Mouse (Mus musculus) hindbrain, embryonic 14.5 days (tissue): Measurements from ENCODE around the gene Rbp2. TPM values are rescaled to one million over a fixed set of nuclear protein-coding genes. Genes with fewer than 3 reads are reported as not detected.

ENCODE experiments used
- ATAC-seq: fragments of 200-750 bp; cut with Nextera tagmentation; 2 replicates; pipeline ENCODE4 v1.8.0; 2017; ENCODE audit warnings: moderate number of reproducible peaks, mild to moderate bottlenecking, moderate TSS enrichment, moderate library complexity; ENCODE audit not compliant: low FRiP score
- DNase-seq: peaks from one replicate; pipeline ENCODE4 v3.0.0-alpha.2; 2015; ENCODE audit warnings: low spot score
- H3K27ac ChIP-seq: fragments of 300-500 bp; sonication (generic); 2 replicates; pipeline ENCODE4 v1.5.1; 2014; ENCODE audit warnings: mild to moderate bottlenecking, moderate library complexity
- H3K27me3 ChIP-seq: fragments of 300-500 bp; sonication (generic); 2 replicates; pipeline ENCODE4 v1.6.1; 2014; ENCODE audit warnings: mild to moderate bottlenecking, low read length, mixed read lengths; ENCODE audit not compliant: control insufficient read depth, insufficient read depth
- H3K36me3 ChIP-seq: fragments of 300-500 bp; sonication (generic); replicated peaks from 2 replicates; pipeline ENCODE4 v1.6.1; 2014; ENCODE audit not compliant: control insufficient read depth, insufficient read depth
- H3K4me1 ChIP-seq: fragments of 300-500 bp; sonication (generic); replicated peaks from 2 replicates; pipeline ENCODE4 v1.6.1; 2014; ENCODE audit warnings: antibody characterized with exemption, low read length, mixed read lengths; ENCODE audit not compliant: control insufficient read depth, insufficient read depth
- H3K4me2 ChIP-seq: fragments of 300-500 bp; sonication (generic); replicated peaks from 2 replicates; pipeline ENCODE4 v1.6.1; 2014; ENCODE audit warnings: mild to moderate bottlenecking, moderate library complexity
- H3K4me3 ChIP-seq: fragments of 300-500 bp; sonication (generic); replicated peaks from 2 replicates; pipeline ENCODE4 v1.5.1; 2014; ENCODE audit warnings: mild to moderate bottlenecking, low read length
- H3K9ac ChIP-seq: fragments of 300-500 bp; sonication (generic); 2 replicates; pipeline ENCODE4 v1.6.1; 2014
- H3K9me3 ChIP-seq: fragments of 300-500 bp; sonication (generic); 2 replicates; pipeline ENCODE4 v1.6.1; 2016; ENCODE audit warnings: low read length; ENCODE audit not compliant: control insufficient read depth
- WGBS: fragments of 180-500 bp; shearing (Covaris S2); extraction: QIAGEN DNeasy Blood & Tissue Kit; methylation state at CpG from one replicate; pipeline ENCODE4 v1.1.7; 2014; 5-methylcytosine and 5-hydroxymethylcytosine counted together
- polyA plus RNA-seq: library from polyadenylated mRNA; unstranded; fragments of >200 nt; fragmentation: Nextera tagmentation; extraction: Ambion mirVana; gene quantifications from 2 replicates; pipeline ENCODE4 v1.2.1, GENCODE M21; 2014

The Rbp2 gene
- polyA plus RNA-seq, 1 experiment from 2014 or later = 1.8 TPM

DNA sequence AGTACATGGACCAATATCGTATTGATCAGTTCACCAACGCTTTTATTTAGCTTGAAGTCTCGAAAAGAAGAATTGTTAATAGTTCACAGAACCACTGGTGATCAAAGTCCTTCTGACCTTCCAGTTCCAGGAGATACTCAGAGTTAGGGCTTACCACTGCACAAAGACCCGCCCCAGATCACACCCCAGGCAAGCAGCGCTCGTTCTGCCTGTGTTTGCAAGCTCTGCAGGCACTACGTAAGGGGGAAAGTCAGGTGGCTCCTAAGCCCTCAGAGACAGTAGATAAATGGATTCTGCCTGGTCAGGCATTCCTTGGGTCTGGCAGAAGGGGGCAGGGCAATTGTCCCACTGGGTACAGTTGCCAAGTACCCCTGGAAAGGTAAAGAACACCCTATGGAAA is 895 bp upstream of the Rbp2 start:
- Histone ChIP-seq H3K27ac (no peak overlapping the region), H3K4me1 (no peaks in the 10 kb centered on the region), H3K9ac (no peak overlapping the region), H3K27me3 (no peaks in the 10 kb centered on the region), H3K4me2 (no peak overlapping the region), H3K4me3 (no peak overlapping the region), H3K36me3 (no peaks in the 10 kb centered on the region), H3K9me3 (no peaks in the 10 kb centered on the region)
- no peak for DNase-seq
- no peak for ATAC-seq
- WGBS = 87% methylated on average over 7 of the region's 7 CpGs

- no peak overlapping the region for H3K4me3 ChIP-seq
- no peaks in the 10 kb centered on the region for H3K27me3 ChIP-seq
- DNase-seq = no peak
- H3K4me2 ChIP-seq = no peak overlapping the region
- no peaks in the 10 kb centered on the region for H3K36me3 ChIP-seq
- no peak overlapping the region for H3K27ac ChIP-seq
- WGBS = 75% methylated on average over 6 of the region's 6 CpGs
- ATAC-seq = no peak
- no peaks in the 10 kb centered on the region for H3K9me3 ChIP-seq
- no peak overlapping the region for H3K9ac ChIP-seq
- H3K4me1 ChIP-seq = no peaks in the 10 kb centered on the region
These were observed 1.4 kb downstream of the Rbp2 start for GRCm38 (mm10) chr9:98487273-98487672.

- Histone ChIP-seq H3K4me2 (no peak overlapping the region), H3K36me3 (no peaks in the 10 kb centered on the region), H3K9me3 (no peaks in the 10 kb centered on the region), H3K27me3 (no peaks in the 10 kb centered on the region), H3K4me3 (no peak overlapping the region), H3K4me1 (no peaks in the 10 kb centered on the region), H3K9ac (no peak overlapping the region), H3K27ac (no peak overlapping the region)
- no peak for DNase-seq
- WGBS = 77% methylated on average over 4 of the region's 4 CpGs
- no peak for ATAC-seq
These were observed 3.6 kb downstream of the Rbp2 start for GRCm38 (mm10) chr9:98489532-98489931.

- no peak overlapping the region for H3K4me3 ChIP-seq
- H3K4me2 ChIP-seq = no peak overlapping the region
- no peaks in the 10 kb centered on the region for H3K4me1 ChIP-seq
- no peak for ATAC-seq
- no peaks in the 10 kb centered on the region for H3K27me3 ChIP-seq
- H3K9ac ChIP-seq = no peak overlapping the region
- H3K9me3 ChIP-seq = no peaks in the 10 kb centered on the region
- 74% methylated on average over 4 of the region's 4 CpGs for WGBS
- no peak for DNase-seq
- no peaks in the 10 kb centered on the region for H3K36me3 ChIP-seq
- H3K27ac ChIP-seq = no peak overlapping the region
These were observed 4.2 kb downstream of the Rbp2 start for GRCm38 (mm10) chr9:98490128-98490527.

DNA sequence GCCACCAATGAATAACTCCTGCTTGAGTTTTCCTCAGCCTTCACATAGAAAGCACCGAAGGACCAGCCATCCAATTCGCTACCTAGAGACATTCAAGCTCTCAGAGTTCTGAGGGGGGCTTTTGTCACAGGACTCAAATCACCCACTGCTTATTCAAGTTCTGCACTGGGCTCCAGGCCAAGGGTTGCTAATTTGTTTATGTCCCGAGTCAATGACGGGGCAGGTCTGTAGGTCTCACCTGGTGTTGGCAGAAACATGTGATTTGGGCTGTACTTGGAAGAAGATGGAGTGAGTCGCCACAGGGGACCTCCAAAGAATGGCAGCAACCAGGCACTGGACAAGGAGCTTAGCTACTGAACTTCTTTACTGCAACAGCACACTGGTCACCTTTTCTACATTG is 5.2 kb downstream of the Rbp2 start:
- Histone ChIP-seq H3K27ac (no peak overlapping the region), H3K9me3 (no peaks in the 10 kb centered on the region), H3K4me1 (no peaks in the 10 kb centered on the region), H3K4me2 (no peak overlapping the region), H3K9ac (no peak overlapping the region), H3K36me3 (no peaks in the 10 kb centered on the region), H3K4me3 (no peak overlapping the region), H3K27me3 (no peaks in the 10 kb centered on the region)
- no peak for ATAC-seq
- 83% methylated on average over 5 of the region's 5 CpGs for WGBS
- DNase-seq = no peak

DNA sequence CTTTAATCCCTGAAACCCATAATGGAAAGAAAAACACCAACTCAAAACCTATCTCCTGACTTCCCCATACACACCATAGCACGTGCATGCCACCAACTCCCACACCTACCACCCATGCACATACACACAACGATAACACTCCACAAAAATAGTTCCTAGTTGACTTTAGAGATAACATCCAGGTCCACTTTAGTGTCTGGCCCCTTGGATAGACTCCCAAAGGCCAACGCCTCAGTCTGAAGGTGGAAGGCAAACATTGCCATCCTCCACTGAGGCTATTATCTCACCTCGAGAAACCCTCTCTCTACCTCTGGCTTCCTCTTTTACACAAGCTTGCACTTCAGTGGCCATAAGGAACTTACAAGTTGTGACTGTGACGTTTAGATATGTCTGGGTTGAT is 6.3 kb downstream of the Rbp2 start:
- WGBS = 86% methylated on average over 5 of the region's 5 CpGs
- no peak for ATAC-seq
- Histone ChIP-seq H3K9me3 (no peaks in the 10 kb centered on the region), H3K4me3 (no peak overlapping the region), H3K4me1 (no peaks in the 10 kb centered on the region), H3K4me2 (no peak overlapping the region), H3K27me3 (no peaks in the 10 kb centered on the region), H3K36me3 (no peaks in the 10 kb centered on the region), H3K9ac (no peak overlapping the region), H3K27ac (no peak overlapping the region)
- DNase-seq = no peak

DNA sequence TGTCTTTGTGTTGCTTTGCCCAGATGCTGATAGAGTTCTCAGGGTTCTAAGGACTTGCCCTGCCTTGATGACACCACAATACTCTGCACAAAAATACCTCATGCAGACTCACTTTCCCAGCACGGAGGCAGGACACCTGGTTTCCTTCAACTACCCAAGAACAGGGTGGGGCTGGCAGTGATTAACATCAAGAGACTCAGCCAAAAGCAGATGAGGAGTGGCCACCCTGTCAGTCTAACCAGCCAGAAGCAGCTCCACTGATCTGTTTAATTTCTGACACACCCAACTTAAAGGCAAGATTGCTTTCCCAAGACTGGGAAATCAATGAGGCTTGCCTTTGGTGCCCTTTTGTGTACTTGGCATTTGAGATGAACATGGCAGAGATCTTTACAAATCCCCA is 6.9 kb downstream of the Rbp2 start:
- no peaks in the 10 kb centered on the region for H3K36me3 ChIP-seq

DNA sequence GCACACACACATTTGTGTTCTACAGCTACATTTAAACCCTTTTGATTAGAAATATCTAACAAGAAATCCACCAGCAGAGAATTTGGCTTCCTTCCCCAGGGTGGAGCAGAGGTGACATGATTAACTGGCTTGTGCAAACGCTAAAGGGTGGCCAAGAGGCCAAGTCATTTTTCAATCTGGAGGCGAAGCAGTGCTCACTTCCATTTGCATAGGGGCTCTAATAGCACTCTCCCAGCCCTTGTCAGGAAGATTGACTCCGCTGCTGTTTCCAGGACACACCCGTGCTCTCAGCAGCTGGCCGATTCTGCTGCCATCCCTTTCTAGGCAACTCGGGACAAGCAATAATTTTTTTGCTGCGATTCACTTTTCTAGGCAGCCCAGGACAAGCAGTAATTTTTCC is 11.2 kb downstream of the Rbp2 start:
- Histone ChIP-seq H3K27ac (no peak overlapping the region), H3K4me3 (no peak overlapping the region), H3K27me3 (no peaks in the 10 kb centered on the region), H3K4me2 (no peak overlapping the region), H3K36me3 (no peaks in the 10 kb centered on the region), H3K9ac (no peak overlapping the region), H3K9me3 (no peaks in the 10 kb centered on the region), H3K4me1 (peaks cover 17% of the 10 kb centered on the region)
- ATAC-seq (no peak), DNase-seq (no peak)
- WGBS = 22% methylated on average over 7 of the region's 7 CpGs

More for the DNA sequence above, 6.9 kb downstream of the Rbp2 start:
- no peak overlapping the region for H3K4me2 ChIP-seq
- no peak for ATAC-seq
- H3K4me3 ChIP-seq = no peak overlapping the region
- DNase-seq = no peak
- 85% methylated on average over 1 of the region's 1 CpGs for WGBS
- H3K9me3 ChIP-seq = no peaks in the 10 kb centered on the region
- H3K27me3 ChIP-seq = no peaks in the 10 kb centered on the region
- peaks cover 5% of the 10 kb centered on the region for H3K4me1 ChIP-seq
- no peak overlapping the region for H3K27ac ChIP-seq
- no peak overlapping the region for H3K9ac ChIP-seq

DNA sequence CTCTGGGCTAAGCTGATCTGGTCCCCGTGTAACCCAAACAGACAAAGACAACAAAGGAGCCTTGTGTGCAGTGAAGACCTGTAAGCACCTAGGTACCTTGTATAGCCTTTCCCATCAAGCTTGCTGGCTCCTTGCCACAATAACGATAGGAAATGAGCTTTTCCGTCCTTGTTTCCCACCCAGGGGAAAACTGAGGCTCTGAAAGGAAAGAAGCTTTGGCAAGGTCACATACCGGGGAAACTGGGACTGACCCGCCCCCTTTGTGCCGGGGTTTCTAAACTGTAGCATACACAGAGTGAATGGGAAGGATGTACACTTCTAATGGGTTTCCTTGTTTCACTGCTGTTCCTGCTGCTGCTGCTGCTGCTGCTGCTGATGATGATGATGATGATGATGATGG is 12.1 kb downstream of the Rbp2 start:
- Histone ChIP-seq H3K4me2 (no peak overlapping the region), H3K9me3 (no peaks in the 10 kb centered on the region), H3K9ac (no peak overlapping the region), H3K4me3 (no peak overlapping the region), H3K27me3 (no peaks in the 10 kb centered on the region), H3K27ac (peak overlapping the region; percentile 39; the same call in 1 of the 2 replicates), H3K4me1 (peaks cover 17% of the 10 kb centered on the region), H3K36me3 (no peaks in the 10 kb centered on the region)
- ATAC-seq = no peak
- no peak for DNase-seq
- WGBS = 48% methylated on average over 6 of the region's 6 CpGs

GRCm38 (mm10) chr9:98498717-98499268 is 12.9 kb downstream of the Rbp2 start:
- no peak overlapping the region for H3K4me3 ChIP-seq
- no peak overlapping the region for H3K27ac ChIP-seq
- ATAC-seq (no peak), DNase-seq (no peak)
- H3K9ac ChIP-seq = no peak overlapping the region
- no peaks in the 10 kb centered on the region for H3K36me3 ChIP-seq
- H3K9me3 ChIP-seq = no peaks in the 10 kb centered on the region
- no peak overlapping the region for H3K4me2 ChIP-seq
- peaks cover 17% of the 10 kb centered on the region for H3K4me1 ChIP-seq
- WGBS = 73% methylated on average over 17 of the region's 17 CpGs
- H3K27me3 ChIP-seq = no peaks in the 10 kb centered on the region
